Mouse (Mus musculus) layer of hippocampus, adult 18-20 months (tissue): ENCODE data around the gene Fos. TPM values are rescaled to one million over a fixed set of nuclear protein-coding genes. Genes with fewer than 3 reads are reported as not detected.

Source experiments
- DNase-seq, 2 experiments: peaks; one replicate each; pipeline ENCODE4 v3.0.0; 2022; ENCODE audit warnings: low spot score in 2 of 2
- total RNA-seq, 2 experiments: library from RNA; stranded (reverse); gene quantifications; 2 replicates each; pipeline ENCODE4 v1.2.3; 2021

Fos gene
- total RNA-seq, 2 experiments from 2014 or later, result 26.1 to 28.2 TPM

- DNase-seq, result peak; percentile 91 to 94
Observed at GRCm38 (mm10) chr12:85485890-85486765, 12.4 kb downstream of the Fos start.

- DNase-seq, result no peak
Observed at GRCm38 (mm10) chr12:85486766-85487069, 13.0 kb downstream of the Fos start.

DNA sequence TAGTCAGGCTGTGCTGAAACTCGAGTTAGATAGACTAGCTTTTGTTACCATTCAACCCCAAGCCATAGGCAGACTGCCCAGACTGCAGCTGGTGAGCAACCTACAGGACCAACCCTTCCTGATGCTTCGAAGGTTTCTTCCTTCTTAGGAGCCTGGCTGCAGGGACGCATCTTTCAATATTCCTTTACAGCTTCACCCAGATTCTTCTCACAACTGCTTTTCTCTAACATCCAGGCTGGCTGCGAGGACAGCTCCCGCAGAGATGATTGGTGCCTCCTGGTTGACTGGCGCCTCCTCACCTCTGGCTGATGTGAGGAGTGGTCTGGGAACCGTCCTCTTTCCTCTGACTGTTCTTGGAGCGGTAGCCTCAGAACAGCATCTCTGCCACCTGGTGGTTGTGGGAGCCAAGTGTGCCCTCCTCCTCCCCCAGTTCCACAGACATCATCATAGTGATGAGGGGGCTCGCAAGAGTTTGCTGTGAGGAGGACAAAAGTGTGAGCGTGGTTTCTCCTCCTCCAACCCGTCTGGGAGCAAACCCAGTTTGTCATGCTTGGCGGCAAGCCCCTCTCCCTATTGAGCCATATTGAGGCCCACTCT is 14.0 kb downstream of the Fos start:
- DNase-seq, result peak; percentile 71 to 83

DNA sequence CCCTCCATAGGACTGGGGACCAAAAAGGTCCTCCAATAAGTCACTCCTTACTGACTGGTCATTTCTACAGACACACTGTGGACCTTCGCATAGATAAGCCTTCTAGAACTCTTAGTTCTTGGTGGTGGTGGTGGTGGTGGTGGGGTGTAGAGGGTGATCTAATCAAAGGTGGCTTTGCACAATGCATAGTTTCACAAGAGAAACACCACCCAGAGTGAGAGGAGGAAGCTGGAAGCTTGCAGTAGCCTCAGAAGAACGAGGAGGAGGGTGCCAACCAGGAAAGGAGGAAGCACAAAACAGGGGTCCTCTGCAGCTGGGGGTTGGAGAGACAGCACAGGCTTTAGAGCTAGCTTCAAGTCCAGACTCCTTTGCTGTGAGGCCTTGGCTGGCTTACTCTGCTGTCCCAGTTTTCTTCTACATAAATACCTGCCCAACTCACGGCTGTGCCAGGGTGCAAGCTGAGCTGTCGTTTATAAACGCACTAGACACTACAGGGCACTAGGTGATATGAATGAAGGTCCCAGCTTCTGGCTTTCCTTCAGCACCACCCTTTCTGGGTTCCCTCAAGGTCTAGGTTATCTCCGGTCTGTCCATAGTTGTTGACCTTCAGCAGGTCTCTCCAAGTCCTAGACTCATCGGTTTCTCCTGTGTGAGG is 15.7 kb downstream of the Fos start:
- no peak for DNase-seq

GRCm38 (mm10) chr12:85490096-85490820 is 16.6 kb downstream of the Fos start:
- DNase-seq, result no peak

DNA sequence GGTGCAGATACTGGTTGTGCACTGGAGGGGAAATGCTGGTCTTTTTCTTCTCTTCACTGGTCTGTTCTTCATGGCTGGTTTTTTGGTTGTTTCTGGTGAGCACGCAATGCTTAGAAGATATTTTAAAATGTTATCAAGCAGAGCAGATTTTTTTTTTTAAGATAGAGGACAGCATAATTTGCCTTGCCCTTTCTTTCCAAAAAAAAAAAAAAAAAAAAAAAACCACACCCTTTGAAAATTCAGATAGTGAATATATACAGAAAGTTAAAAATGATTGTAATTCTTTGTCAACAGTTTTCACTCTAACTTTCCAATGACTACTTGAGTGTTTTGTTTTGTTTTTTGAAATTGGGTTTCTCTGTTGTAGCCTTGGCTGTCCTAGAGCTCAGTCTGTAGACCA is 17.3 kb downstream of the Fos start:
- no peak for DNase-seq

DNA sequence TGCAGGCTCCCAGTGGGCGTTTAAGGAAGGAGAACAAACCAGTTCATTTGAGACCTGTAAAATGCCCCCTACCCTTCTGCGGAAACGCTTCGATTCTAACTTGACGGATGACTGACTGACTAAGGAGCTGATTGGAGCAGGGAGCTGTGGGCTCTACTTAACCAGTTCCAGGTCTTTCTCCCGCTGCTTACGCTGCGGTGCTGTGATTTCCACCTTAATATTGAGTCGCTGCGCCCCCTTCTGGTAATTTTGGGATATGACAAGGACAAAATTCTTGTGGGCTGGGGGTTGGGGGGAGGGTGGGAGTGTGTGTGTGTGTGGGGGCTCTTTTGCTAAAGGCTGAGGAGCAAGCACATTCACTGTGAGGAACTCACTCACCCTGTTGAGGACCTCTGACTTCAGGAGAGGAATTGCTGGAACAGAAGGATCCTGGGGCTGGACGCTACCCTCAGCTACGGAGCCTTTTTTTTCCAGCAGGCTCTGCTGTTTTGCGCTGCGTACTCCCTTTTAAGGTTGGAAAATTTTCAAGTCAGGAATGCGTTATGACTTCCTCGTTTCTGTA is 18.5 kb downstream of the Fos start:
- DNase-seq, result peak in 1 of 2 experiments; percentile 77

- DNase-seq, result no peak
Observed at GRCm38 (mm10) chr12:85496336-85496735, 22.6 kb downstream of the Fos start.

- peak; percentile 42 to 87 for DNase-seq
Observed at GRCm38 (mm10) chr12:85496755-85497154, 23.1 kb downstream of the Fos start.

- DNase-seq, result no peak
Observed at GRCm38 (mm10) chr12:85497310-85498135, 23.8 kb downstream of the Fos start.

DNA sequence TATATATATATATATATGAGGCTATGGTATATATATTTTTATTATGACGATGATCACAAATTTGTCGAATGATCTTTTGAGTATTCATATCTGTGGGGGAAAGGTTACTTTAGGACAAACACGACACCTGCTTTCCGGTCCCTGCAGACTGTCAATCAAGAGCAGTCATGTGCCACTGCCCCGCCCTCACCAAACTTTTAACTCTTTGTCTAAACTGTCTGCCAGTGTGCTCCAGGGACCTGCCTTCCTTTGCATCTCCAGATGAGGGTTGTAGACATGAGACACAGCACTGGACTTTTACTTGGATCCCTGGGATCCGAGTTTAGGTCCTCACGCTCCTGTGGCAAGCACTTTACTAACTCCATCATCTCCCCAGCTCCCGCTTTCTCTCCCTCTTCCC is 25.3 kb downstream of the Fos start:
- DNase-seq, result no peak

DNA sequence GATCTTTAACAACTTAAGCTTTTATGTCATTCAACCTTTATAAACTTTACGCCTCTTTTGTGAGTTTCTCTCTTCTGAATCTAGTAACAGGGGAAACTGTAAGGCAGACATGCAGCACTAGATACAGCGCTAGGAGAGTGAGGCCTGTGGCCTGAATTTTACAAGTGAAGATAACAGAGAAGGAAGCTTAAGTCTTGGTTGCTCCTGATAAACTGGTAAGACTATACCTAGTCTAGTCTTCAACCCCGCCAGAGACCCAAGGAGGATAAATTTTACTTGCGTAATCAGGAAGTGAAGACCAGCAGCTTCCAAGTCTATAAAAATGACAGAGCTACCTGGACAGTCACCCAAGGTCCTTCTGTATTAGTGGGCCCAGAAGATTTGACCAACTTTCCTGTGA is 29.0 kb downstream of the Fos start:
- no peak for DNase-seq

- peak in 1 of 2 experiments; percentile 73 for DNase-seq
Observed at GRCm38 (mm10) chr12:85508235-85508634, 34.5 kb downstream of the Fos start.

GRCm38 (mm10) chr12:85510013-85510412 is 36.3 kb downstream of the Fos start:
- DNase-seq, result no peak

- DNase-seq, result no peak
Observed at GRCm38 (mm10) chr12:85513789-85514447, 40.2 kb downstream of the Fos start.

- no peak for DNase-seq
Observed at GRCm38 (mm10) chr12:85514958-85515357, 41.3 kb downstream of the Fos start.

DNA sequence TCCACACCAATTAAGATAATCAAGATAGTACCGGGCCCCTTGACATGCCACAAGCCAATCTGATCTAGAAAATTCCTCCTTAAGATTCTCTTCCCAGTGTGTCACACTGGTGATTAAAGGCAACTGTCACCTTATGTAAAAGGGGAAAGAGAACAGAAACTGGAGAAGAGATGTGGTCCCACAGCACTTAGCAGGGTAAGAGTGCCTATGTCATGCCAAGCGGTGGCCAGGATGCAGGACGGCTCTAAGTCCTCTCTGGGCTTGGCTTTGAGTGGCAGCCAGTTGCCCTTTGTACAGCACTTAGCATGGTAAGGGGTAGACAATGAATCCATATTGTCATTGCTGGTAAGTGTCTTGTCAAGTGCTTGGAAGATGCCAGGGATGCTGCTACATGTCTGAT is 42.2 kb downstream of the Fos start:
- DNase-seq, result no peak

DNA sequence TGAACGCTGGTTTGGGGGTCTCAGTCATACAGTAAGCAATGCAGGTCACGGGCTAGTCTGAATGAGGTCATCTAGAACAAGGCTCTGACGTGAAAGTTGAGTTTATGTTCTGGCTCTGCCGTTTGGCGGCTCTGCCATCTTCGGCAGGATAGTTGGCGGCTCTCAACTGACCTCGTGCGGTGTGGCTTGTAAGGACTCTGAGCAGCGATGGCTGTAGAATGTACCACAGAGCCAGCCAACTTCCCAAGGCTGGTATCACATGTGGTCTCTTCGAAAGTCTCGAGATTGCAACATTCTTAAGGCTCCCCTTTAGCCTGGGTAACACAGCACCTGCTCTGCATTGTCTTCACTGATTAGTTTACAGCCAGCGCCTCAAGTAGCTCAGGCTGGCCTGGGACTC is 43.6 kb downstream of the Fos start:
- DNase-seq, result no peak

DNA sequence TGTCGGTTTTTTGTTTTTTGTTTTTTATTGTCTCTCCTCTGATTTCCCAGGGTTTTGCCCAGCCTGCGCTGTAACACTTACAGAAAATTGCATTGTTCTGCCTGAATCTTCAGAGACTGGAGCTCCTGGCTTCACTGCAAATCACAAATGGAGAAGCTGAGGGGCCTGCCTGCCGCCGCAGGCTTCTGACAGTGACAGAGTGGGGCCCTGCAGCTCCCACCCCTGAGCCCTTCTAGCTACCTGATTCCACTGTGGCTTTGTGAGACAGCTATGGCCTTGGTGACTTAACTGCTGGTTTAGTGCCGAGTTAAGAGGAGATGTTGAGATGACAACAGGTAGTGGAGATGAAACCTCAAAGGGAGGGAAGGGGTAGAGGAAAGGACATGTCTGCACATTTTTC is 44.3 kb downstream of the Fos start:
- no peak for DNase-seq

- peak; percentile 22 to 54 for DNase-seq
Observed at GRCm38 (mm10) chr12:85519553-85519952, 45.9 kb downstream of the Fos start.
